Mouse (Mus musculus): Measurements from ENCODE around the gene Hemk1. TPM values are rescaled to one million over a fixed set of nuclear protein-coding genes. Genes with fewer than 3 reads are reported as not detected.

The Hemk1 gene
- total and polyA plus RNA-seq, 2 experiments from 2014 or later: 4.8 to 12.3 TPM

- Histone ChIP-seq H3K4me3 (ENCODE audit: low read depth, low read length) (no peak overlapping the region), H3K27ac (ENCODE audit: low read depth) (no peak overlapping the region), H3K9ac (replicated peaks; ENCODE audit: low read depth, low read length) (no peak overlapping the region), H3K27me3 (ENCODE audit: control insufficient read depth, insufficient read depth, low read length) (no peaks in the 10 kb centered on the region), H3K9me3 (replicated peaks; ENCODE audit: control insufficient read depth, low read length) (no peaks in the 10 kb centered on the region), H3K4me2 (ENCODE audit: low read depth, low read length) (no peak overlapping the region), H3K4me1 (ENCODE audit: control insufficient read depth, insufficient read depth) (peaks cover 12% of the 10 kb centered on the region; the same call in 1 of the 2 replicates), H3K36me3 (replicated peaks; ENCODE audit: control insufficient read depth, insufficient read depth, low read length) (no peaks in the 10 kb centered on the region)
- WGBS: 67% methylated on average over 2 of the region's 2 CpGs
- peak; percentile 1 for DNase-seq (ENCODE audit: low spot score)
- ATAC-seq (ENCODE audit: insufficient read depth, low read depth): no peak
- no peak for TF ChIP-seq EP300 (IDR thresholded peaks at IDR 0.05; ENCODE audit: low read depth)
- TF ChIP-seq CTCF (IDR thresholded peaks at IDR 0.05; ENCODE audit: low read depth): no peak
Observed at GRCm38 (mm10) chr9:107287294-107287693, 50.9 kb downstream of the Hemk1 start.

- no peak overlapping the region for H3K9ac ChIP-seq (replicated peaks; ENCODE audit: low read depth, low read length)
- H3K4me1 ChIP-seq (ENCODE audit: control insufficient read depth, insufficient read depth): peaks cover 14% of the 10 kb centered on the region
- WGBS: 17% methylated on average over 3 of the region's 3 CpGs
- H3K27ac ChIP-seq (ENCODE audit: low read depth): no peak overlapping the region
- H3K36me3 ChIP-seq (replicated peaks; ENCODE audit: control insufficient read depth, insufficient read depth, low read length): no peaks in the 10 kb centered on the region
- H3K4me3 ChIP-seq (ENCODE audit: low read depth, low read length): no peak overlapping the region
- H3K4me2 ChIP-seq (ENCODE audit: low read depth, low read length): no peak overlapping the region
- ATAC-seq (ENCODE audit: insufficient read depth, low read depth): no peak
- H3K9me3 ChIP-seq (replicated peaks; ENCODE audit: control insufficient read depth, low read length): no peaks in the 10 kb centered on the region
- no peak for DNase-seq (ENCODE audit: low spot score)
- no peaks in the 10 kb centered on the region for H3K27me3 ChIP-seq (ENCODE audit: control insufficient read depth, insufficient read depth, low read length)
- TF ChIP-seq CTCF (IDR thresholded peaks at IDR 0.05; ENCODE audit: low read depth) (no peak), EP300 (IDR thresholded peaks at IDR 0.05; ENCODE audit: low read depth) (no peak)
Observed at GRCm38 (mm10) chr9:107285009-107285408, 53.1 kb downstream of the Hemk1 start.

GRCm38 (mm10) chr9:107282951-107283350 is 55.2 kb downstream of the Hemk1 start:
- Histone ChIP-seq H3K4me3 (ENCODE audit: low read depth, low read length) (no peak overlapping the region), H3K9me3 (replicated peaks; ENCODE audit: control insufficient read depth, low read length) (no peaks in the 10 kb centered on the region), H3K4me2 (ENCODE audit: low read depth, low read length) (no peak overlapping the region), H3K27ac (ENCODE audit: low read depth) (no peak overlapping the region), H3K4me1 (ENCODE audit: control insufficient read depth, insufficient read depth) (peaks cover 22% of the 10 kb centered on the region), H3K27me3 (ENCODE audit: control insufficient read depth, insufficient read depth, low read length) (no peaks in the 10 kb centered on the region), H3K9ac (replicated peaks; ENCODE audit: low read depth, low read length) (no peak overlapping the region), H3K36me3 (replicated peaks; ENCODE audit: control insufficient read depth, insufficient read depth, low read length) (no peaks in the 10 kb centered on the region)
- no peak for ATAC-seq (ENCODE audit: insufficient read depth, low read depth)
- peak; percentile 3 for DNase-seq (ENCODE audit: low spot score)
- 92% methylated on average over 9 of the region's 9 CpGs for whole genome bisulfite sequencing
- TF ChIP-seq EP300 (IDR thresholded peaks at IDR 0.05; ENCODE audit: low read depth) (no peak), CTCF (IDR thresholded peaks at IDR 0.05; ENCODE audit: low read depth) (no peak)

GRCm38 (mm10) chr9:107281241-107281987 is 56.7 kb downstream of the Hemk1 start:
- Histone ChIP-seq H3K9ac (replicated peaks; ENCODE audit: low read depth, low read length) (no peak overlapping the region), H3K27ac (ENCODE audit: low read depth) (no peak overlapping the region), H3K4me2 (ENCODE audit: low read depth, low read length) (no peak overlapping the region), H3K36me3 (replicated peaks; ENCODE audit: control insufficient read depth, insufficient read depth, low read length) (no peaks in the 10 kb centered on the region), H3K27me3 (ENCODE audit: control insufficient read depth, insufficient read depth, low read length) (no peaks in the 10 kb centered on the region), H3K4me3 (ENCODE audit: low read depth, low read length) (no peak overlapping the region), H3K9me3 (replicated peaks; ENCODE audit: control insufficient read depth, low read length) (no peaks in the 10 kb centered on the region), H3K4me1 (ENCODE audit: control insufficient read depth, insufficient read depth) (peaks cover 20% of the 10 kb centered on the region)
- WGBS: 85% methylated on average over 5 of the region's 5 CpGs
- TF ChIP-seq EP300 (IDR thresholded peaks at IDR 0.05; ENCODE audit: low read depth) (no peak), CTCF (IDR thresholded peaks at IDR 0.05; ENCODE audit: low read depth) (no peak)
- DNase-seq (ENCODE audit: low spot score) (no peak), ATAC-seq (ENCODE audit: insufficient read depth, low read depth) (no peak)

GRCm38 (mm10) chr9:107280322-107281027 is 57.7 kb downstream of the Hemk1 start:
- H3K27me3 ChIP-seq (ENCODE audit: control insufficient read depth, insufficient read depth, low read length): no peaks in the 10 kb centered on the region
- DNase-seq (ENCODE audit: low spot score) (no peak), ATAC-seq (ENCODE audit: insufficient read depth, low read depth) (no peak)
- H3K4me3 ChIP-seq (ENCODE audit: low read depth, low read length): no peak overlapping the region
- 0 out of 2 replicates have a peak overlapping the region, but pooled peaks have one; percentile 3 for H3K9ac ChIP-seq (replicated peaks; ENCODE audit: low read depth, low read length)
- WGBS: 49% methylated on average over 13 of the region's 13 CpGs
- no peaks in the 10 kb centered on the region for H3K9me3 ChIP-seq (replicated peaks; ENCODE audit: control insufficient read depth, low read length)
- H3K27ac ChIP-seq (ENCODE audit: low read depth): peak overlapping the region; percentile 26; the same call in 1 of the 2 replicates
- no peaks in the 10 kb centered on the region for H3K36me3 ChIP-seq (replicated peaks; ENCODE audit: control insufficient read depth, insufficient read depth, low read length)
- H3K4me1 ChIP-seq (ENCODE audit: control insufficient read depth, insufficient read depth): peaks cover 20% of the 10 kb centered on the region
- peak overlapping the region; percentile 40 for H3K4me2 ChIP-seq (ENCODE audit: low read depth, low read length)
- no peak for TF ChIP-seq CTCF (IDR thresholded peaks at IDR 0.05; ENCODE audit: low read depth)
- TF ChIP-seq EP300 (IDR thresholded peaks at IDR 0.05; ENCODE audit: low read depth): no peak
